Mouse (Mus musculus): Measurements from ENCODE around the gene Wdr6. TPM values are rescaled to one million over a fixed set of nuclear protein-coding genes. Genes with fewer than 3 reads are reported as not detected.
"Not testable (repeated sequence)": the region's sequence is repeated elsewhere in the genome, so short reads cannot be mapped to it uniquely, and the experiment has no call there.

The Wdr6 gene
- 86.0 and 114 TPM in 2 replicates for polyA plus RNA-seq (2014; fragmentation: Nextera tagmentation; extraction: Ambion mirVana)

DNA sequence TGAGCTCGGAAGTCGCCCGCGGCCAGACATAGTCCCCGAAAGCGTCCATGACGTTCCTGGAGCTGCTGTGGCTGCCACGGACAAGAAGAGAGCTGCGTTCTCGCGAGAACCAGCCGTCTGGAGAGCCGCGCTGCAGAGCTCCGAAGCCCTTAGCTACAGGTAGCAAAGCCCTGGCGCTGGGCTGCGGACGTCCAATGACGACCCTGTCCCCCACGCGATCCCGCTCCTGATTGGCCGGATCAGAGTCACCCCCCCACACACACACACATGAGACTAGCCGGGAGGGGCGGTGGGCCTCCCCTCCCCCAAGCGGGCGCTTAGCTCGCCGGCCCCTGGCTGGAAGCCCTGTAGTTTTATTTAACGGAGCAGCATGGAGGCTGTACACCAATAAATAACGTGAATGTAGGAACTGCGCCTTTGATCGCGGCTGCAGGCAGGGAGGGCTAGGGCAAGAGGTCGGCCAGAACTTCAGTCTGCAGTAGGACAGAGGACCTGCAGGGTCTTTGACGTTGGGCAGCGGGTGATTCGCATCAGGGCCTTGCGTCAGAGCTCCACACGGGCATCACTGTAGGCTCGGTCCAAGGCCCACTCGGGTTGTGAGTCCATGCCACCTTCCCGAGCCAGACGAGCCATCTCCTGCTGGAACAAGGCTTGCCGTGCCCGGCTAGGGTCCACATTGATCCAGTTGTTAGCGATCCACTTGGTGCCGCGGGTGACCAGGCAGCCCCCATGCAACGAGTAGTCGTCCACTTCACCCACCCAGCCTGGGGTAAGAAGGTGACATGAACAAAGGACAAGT, at the start of gene Wdr6:
Gene Wdr6 (minus strand): TSS at position 195 of the 799 bp plus-strand sequence.
- H3K9me3 ChIP-seq (ENCODE audit: control insufficient read depth, low read length): no peaks in the 10 kb centered on the region
- 5% methylated on average over 51 of the region's 51 CpGs for WGBS
- H3K36me3 ChIP-seq (ENCODE audit: control insufficient read depth, insufficient read depth, low read length): peaks cover 28% of the 10 kb centered on the region
- H3K4me2 ChIP-seq (replicated peaks; ENCODE audit: low read depth, low read length): peak within 1 kb of the TSS; percentile 64
- H3K4me1 ChIP-seq (ENCODE audit: control insufficient read depth, insufficient read depth, low read length): peaks cover 30% of the 10 kb centered on the region
- peak within 1 kb of the TSS; percentile 88 for H3K27ac ChIP-seq (ENCODE audit: low read depth, low read length)
- H3K4me3 ChIP-seq (ENCODE audit: low read length): peak within 1 kb of the TSS; percentile 83
- H3K9ac ChIP-seq (ENCODE audit: low read depth, low read length): peak within 1 kb of the TSS; percentile 95
- no peaks in the 10 kb centered on the region for H3K27me3 ChIP-seq (ENCODE audit: control insufficient read depth, insufficient read depth, low read length)
- ATAC-seq (ENCODE audit: low FRiP score, low TSS enrichment): peak; percentile 96

DNA sequence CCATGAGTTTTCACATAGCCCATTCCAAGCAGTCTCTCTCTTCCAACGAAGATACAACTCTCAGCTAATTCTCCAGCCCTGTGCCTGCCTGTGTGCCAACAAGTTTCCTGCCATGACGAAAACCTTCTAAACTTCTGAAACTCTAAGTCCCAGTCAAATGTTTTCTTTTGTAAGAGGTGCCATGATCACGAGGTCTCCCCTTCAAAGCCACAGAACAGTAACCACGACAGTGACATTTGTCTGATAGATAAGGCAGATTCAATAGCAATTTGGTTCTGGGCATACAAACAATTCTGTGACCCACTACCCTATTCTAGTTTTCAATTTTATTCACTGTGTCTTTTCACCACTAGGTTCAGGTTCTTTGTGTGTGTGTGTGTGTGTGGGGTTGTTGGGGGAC, 49.6 kb upstream of the Wdr6 start:
- no peak overlapping the region for H3K27ac ChIP-seq (ENCODE audit: low read depth, low read length)
- H3K4me1 ChIP-seq (ENCODE audit: control insufficient read depth, insufficient read depth, low read length): no peaks in the 10 kb centered on the region
- no peak overlapping the region for H3K9ac ChIP-seq (ENCODE audit: low read depth, low read length)
- 87% methylated on average over 4 of the region's 4 CpGs for WGBS
- no peak overlapping the region for H3K4me3 ChIP-seq (ENCODE audit: low read length)
- no peaks in the 10 kb centered on the region for H3K9me3 ChIP-seq (ENCODE audit: control insufficient read depth, low read length)
- no peak overlapping the region for H3K4me2 ChIP-seq (replicated peaks; ENCODE audit: low read depth, low read length)
- ATAC-seq (ENCODE audit: low FRiP score, low TSS enrichment): no peak
- H3K27me3 ChIP-seq (ENCODE audit: control insufficient read depth, insufficient read depth, low read length): no peaks in the 10 kb centered on the region
- H3K36me3 ChIP-seq (ENCODE audit: control insufficient read depth, insufficient read depth, low read length): peaks cover 22% of the 10 kb centered on the region

DNA sequence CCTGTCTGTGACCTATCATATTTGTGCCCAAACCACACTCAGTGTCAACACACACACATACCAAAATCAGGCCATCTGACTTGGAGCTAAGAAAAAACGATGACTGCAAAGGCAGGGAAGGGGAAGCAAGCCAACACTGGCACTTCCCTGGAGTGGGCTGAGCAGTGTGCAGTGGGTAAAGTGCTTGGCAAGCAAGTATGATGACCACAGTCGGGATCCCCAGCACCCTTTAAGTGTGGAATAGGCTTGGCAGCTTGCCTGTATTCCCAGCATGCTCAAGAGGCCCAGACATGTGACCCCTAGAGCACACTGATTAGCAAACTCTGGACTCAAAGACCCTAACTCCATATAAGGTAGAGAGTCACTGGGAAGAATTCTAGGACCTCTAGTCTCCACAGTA, 48.0 kb upstream of the Wdr6 start:
- H3K4me2 ChIP-seq (replicated peaks; ENCODE audit: low read depth, low read length): no peak overlapping the region
- H3K9ac ChIP-seq (ENCODE audit: low read depth, low read length): no peak overlapping the region
- 84% methylated on average over 2 of the region's 2 CpGs for WGBS
- H3K27ac ChIP-seq (ENCODE audit: low read depth, low read length): no peak overlapping the region
- no peaks in the 10 kb centered on the region for H3K9me3 ChIP-seq (ENCODE audit: control insufficient read depth, low read length)
- no peak for ATAC-seq (ENCODE audit: low FRiP score, low TSS enrichment)
- no peaks in the 10 kb centered on the region for H3K4me1 ChIP-seq (ENCODE audit: control insufficient read depth, insufficient read depth, low read length)
- H3K4me3 ChIP-seq (ENCODE audit: low read length): no peak overlapping the region
- H3K36me3 ChIP-seq (ENCODE audit: control insufficient read depth, insufficient read depth, low read length): peaks cover 20% of the 10 kb centered on the region
- no peaks in the 10 kb centered on the region for H3K27me3 ChIP-seq (ENCODE audit: control insufficient read depth, insufficient read depth, low read length)

DNA sequence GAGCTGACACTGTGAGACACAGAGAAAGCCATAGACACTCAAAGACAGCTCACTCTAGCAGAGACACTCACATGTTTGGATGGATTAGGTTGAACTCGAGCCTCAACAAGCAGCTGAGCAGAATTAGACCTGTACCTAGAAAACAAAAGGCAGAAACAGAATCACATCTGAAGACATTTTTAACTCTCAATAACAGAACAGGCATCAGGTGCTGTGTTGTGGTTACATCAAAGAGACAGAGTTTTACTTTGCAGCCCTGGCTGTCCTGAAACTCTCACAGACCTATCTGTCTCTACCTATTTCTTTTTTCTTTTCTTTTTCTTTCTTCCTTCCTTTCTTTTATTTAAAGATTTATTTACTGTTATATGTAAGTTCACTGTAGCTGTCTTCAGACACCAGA, 38.8 kb upstream of the Wdr6 start:
- WGBS: 96% methylated on average over 1 of the region's 1 CpGs
- no peaks in the 10 kb centered on the region for H3K4me1 ChIP-seq (ENCODE audit: control insufficient read depth, insufficient read depth, low read length)
- no peaks in the 10 kb centered on the region for H3K9me3 ChIP-seq (ENCODE audit: control insufficient read depth, low read length)
- no peak for ATAC-seq (ENCODE audit: low FRiP score, low TSS enrichment)
- H3K9ac ChIP-seq (ENCODE audit: low read depth, low read length): no peak overlapping the region
- peaks cover 52% of the 10 kb centered on the region for H3K36me3 ChIP-seq (ENCODE audit: control insufficient read depth, insufficient read depth, low read length)
- H3K27ac ChIP-seq (ENCODE audit: low read depth, low read length): no peak overlapping the region
- H3K4me2 ChIP-seq (replicated peaks; ENCODE audit: low read depth, low read length): no peak overlapping the region
- no peak overlapping the region for H3K4me3 ChIP-seq (ENCODE audit: low read length)
- no peaks in the 10 kb centered on the region for H3K27me3 ChIP-seq (ENCODE audit: control insufficient read depth, insufficient read depth, low read length)

DNA sequence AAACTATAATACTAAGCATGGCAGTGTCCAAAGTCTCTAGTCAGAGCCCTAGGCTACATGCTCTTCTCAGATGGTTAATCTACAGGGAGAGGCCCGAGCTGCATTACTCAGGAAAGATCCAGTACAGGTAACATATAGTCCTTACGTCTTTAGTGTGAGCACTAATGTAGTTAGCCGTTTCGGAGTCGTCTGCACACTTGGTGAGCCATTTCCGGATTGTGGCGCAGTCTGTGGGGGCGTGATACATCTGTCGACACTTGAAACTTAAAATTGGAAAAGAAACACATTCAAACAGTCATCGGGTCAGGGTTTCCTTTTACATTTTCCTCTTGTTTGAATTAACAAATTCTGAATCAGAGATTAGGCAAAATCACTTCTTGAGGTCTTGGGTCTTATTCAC, 32.9 kb upstream of the Wdr6 start:
- WGBS: 85% methylated on average over 10 of the region's 10 CpGs
- ATAC-seq (ENCODE audit: low FRiP score, low TSS enrichment): no peak
- H3K4me1 ChIP-seq (ENCODE audit: control insufficient read depth, insufficient read depth, low read length): no peaks in the 10 kb centered on the region
- no peak overlapping the region for H3K27ac ChIP-seq (ENCODE audit: low read depth, low read length)
- peaks cover 84% of the 10 kb centered on the region for H3K36me3 ChIP-seq (ENCODE audit: control insufficient read depth, insufficient read depth, low read length)
- no peak overlapping the region for H3K4me3 ChIP-seq (ENCODE audit: low read length)
- H3K9me3 ChIP-seq (ENCODE audit: control insufficient read depth, low read length): no peaks in the 10 kb centered on the region
- no peak overlapping the region for H3K9ac ChIP-seq (ENCODE audit: low read depth, low read length)
- H3K4me2 ChIP-seq (replicated peaks; ENCODE audit: low read depth, low read length): no peak overlapping the region
- H3K27me3 ChIP-seq (ENCODE audit: control insufficient read depth, insufficient read depth, low read length): no peaks in the 10 kb centered on the region

DNA sequence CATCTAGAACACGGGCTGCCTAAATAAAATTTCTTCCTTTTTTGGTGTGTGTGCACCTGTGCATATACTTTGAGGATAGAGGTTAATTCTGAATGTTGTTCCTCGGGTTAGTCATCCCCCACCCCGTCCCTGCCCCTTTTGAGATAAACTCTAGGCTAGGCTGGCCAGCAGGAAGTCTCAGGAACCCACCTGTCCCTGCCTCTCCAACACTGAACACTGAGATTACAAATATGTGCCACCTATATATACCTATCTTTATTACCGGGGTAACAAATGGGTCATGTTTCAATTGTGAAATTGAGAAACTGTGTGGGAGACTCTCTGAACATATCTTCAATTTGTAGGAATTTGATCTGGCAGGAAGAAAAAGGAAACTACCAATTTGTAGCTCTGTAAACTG, 30.4 kb upstream of the Wdr6 start:
- Histone ChIP-seq H3K4me3 (ENCODE audit: low read length) (no peak overlapping the region), H3K4me2 (replicated peaks; ENCODE audit: low read depth, low read length) (no peak overlapping the region), H3K27ac (ENCODE audit: low read depth, low read length) (no peak overlapping the region), H3K27me3 (ENCODE audit: control insufficient read depth, insufficient read depth, low read length) (no peaks in the 10 kb centered on the region), H3K9me3 (ENCODE audit: control insufficient read depth, low read length) (no peaks in the 10 kb centered on the region), H3K9ac (ENCODE audit: low read depth, low read length) (no peak overlapping the region), H3K36me3 (ENCODE audit: control insufficient read depth, insufficient read depth, low read length) (peaks cover 94% of the 10 kb centered on the region), H3K4me1 (ENCODE audit: control insufficient read depth, insufficient read depth, low read length) (no peaks in the 10 kb centered on the region)
- ATAC-seq (ENCODE audit: low FRiP score, low TSS enrichment): no peak
- 91% methylated on average over 4 of the region's 4 CpGs for WGBS

DNA sequence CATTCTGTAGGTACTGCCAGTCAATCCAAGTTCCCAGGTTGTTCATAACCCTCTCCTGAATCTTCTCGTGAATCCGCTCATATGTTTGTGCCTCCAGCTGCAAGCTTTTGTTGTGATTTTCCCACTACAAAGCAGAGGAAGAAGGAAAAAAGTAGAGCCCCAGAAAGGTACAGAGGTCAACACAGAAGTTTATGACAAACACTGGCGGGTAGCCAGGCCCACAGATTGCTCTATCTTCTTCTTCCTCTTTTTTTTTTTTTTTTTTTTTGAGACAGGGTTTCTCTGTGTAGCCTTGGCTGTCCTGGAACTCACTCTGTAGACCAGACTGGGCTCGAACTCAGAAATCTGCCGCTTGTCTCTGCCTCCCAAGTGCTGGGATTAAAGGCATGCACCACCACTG, 29.4 kb upstream of the Wdr6 start:
- H3K9me3 ChIP-seq (ENCODE audit: control insufficient read depth, low read length); H3K27ac ChIP-seq (ENCODE audit: low read depth, low read length); H3K9ac ChIP-seq (ENCODE audit: low read depth, low read length); H3K4me1 ChIP-seq (ENCODE audit: control insufficient read depth, insufficient read depth, low read length); H3K27me3 ChIP-seq (ENCODE audit: control insufficient read depth, insufficient read depth, low read length); ATAC-seq (ENCODE audit: low FRiP score, low TSS enrichment); H3K4me2 ChIP-seq (replicated peaks; ENCODE audit: low read depth, low read length); H3K4me3 ChIP-seq (ENCODE audit: low read length): not testable (repeated sequence)
- 94% methylated on average over 5 of the region's 5 CpGs for WGBS
- peaks cover 94% of the 10 kb centered on the region for H3K36me3 ChIP-seq (ENCODE audit: control insufficient read depth, insufficient read depth, low read length)

DNA sequence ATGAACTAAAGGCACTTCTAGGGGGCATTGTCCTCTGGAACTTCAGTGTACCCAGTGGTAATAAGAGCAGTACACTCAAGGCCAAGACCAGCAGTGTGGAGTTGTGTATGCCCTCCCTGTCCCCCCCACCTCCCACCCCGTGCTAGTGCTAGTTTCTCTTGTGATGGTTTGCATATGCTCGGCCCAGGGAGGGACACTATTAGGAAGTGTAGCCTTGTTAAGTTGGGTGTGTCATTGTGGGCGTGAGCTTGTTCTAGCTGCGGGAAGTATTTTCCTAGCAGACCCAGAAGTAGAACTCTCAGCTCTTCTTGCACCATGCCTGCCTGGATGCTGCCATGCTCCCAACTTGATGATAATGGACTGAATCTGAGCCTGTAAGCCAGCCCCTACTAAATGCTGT, 23.4 kb upstream of the Wdr6 start:
- Histone ChIP-seq H3K4me1 (ENCODE audit: control insufficient read depth, insufficient read depth, low read length) (no peaks in the 10 kb centered on the region), H3K27ac (ENCODE audit: low read depth, low read length) (no peak overlapping the region), H3K36me3 (ENCODE audit: control insufficient read depth, insufficient read depth, low read length) (peaks cover 41% of the 10 kb centered on the region), H3K4me2 (replicated peaks; ENCODE audit: low read depth, low read length) (no peak overlapping the region), H3K4me3 (ENCODE audit: low read length) (no peak overlapping the region), H3K27me3 (ENCODE audit: control insufficient read depth, insufficient read depth, low read length) (no peaks in the 10 kb centered on the region), H3K9ac (ENCODE audit: low read depth, low read length) (no peak overlapping the region), H3K9me3 (ENCODE audit: control insufficient read depth, low read length) (no peaks in the 10 kb centered on the region)
- ATAC-seq (ENCODE audit: low FRiP score, low TSS enrichment): no peak
- WGBS: 83% methylated on average over 4 of the region's 4 CpGs

DNA sequence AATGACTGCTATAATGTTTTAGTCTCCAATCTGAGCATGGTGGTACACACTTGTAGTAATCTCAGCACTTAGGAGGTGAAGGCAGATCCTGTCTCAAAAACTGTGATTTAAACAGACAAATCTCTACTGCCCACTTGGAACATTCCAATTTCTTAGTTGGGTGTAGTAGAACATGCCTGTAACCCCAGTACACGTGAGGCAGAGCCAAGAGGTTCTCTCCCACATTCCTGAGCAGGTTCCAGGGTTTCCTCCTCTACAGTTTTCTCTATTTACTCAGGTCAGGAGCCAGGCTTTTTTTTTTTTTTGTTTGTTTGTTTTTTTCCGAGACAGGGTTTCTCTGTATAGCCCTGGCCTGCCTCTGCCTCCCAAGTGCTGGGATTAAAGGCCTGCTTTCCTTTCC, 21.5 kb upstream of the Wdr6 start:
- Histone ChIP-seq H3K4me2 (replicated peaks; ENCODE audit: low read depth, low read length) (no peak overlapping the region), H3K9me3 (ENCODE audit: control insufficient read depth, low read length) (no peaks in the 10 kb centered on the region), H3K27me3 (ENCODE audit: control insufficient read depth, insufficient read depth, low read length) (no peaks in the 10 kb centered on the region), H3K36me3 (ENCODE audit: control insufficient read depth, insufficient read depth, low read length) (peaks cover 24% of the 10 kb centered on the region), H3K27ac (ENCODE audit: low read depth, low read length) (no peak overlapping the region), H3K4me1 (ENCODE audit: control insufficient read depth, insufficient read depth, low read length) (no peaks in the 10 kb centered on the region), H3K9ac (ENCODE audit: low read depth, low read length) (no peak overlapping the region), H3K4me3 (ENCODE audit: low read length) (no peak overlapping the region)
- 50% methylated on average over 2 of the region's 2 CpGs for WGBS
- ATAC-seq (ENCODE audit: low FRiP score, low TSS enrichment): no peak

Measured in kidney, embryonic 14.5 days (tissue).